Mouse (Mus musculus): ENCODE results near the gene Grhl1.

DNA sequence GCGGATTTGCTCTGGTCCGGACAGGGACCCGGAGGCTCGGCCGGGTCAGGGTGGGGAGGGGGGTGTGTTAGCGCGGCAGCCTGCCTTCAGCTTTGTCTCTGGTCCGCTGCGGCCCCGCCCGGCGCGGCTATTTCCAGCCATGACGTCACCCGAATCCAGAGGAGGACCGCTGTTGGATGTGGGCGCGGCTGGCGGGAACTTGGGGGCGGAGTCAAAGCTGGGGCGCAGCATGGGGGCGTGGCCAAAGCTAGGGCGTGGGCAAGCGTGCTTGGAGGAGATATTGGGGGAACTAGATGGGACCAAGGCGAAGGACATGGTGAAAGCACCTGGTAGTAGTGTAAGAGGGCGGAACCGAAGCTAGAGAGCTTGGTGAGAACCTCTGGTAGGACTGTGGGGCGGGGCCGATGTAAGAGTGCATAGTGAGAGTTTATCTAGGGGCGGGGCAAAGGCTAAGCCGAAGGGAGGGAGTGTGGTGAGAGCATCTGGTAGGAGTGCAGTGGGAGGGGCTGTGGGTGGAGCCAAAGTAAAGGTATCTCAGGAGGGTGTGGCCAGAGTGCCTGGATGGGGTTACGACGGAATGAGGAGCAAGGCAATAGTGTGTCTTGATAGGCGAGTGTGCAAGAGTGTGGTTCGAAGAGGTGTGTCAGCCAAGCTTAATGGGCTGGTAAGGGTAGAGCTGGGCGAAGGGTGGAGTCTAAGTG lies 79.7 kb downstream of the Grhl1 start:
- TF ChIP-seq CTCF (IDR thresholded peaks at IDR 0.05; ENCODE audit: low read depth) (no peak), EP300 (IDR thresholded peaks at IDR 0.05; ENCODE audit: low read depth) (no peak)
